Mouse (Mus musculus): Measurements from ENCODE around the gene Adamts14. TPM values are rescaled to one million over a fixed set of nuclear protein-coding genes. Genes with fewer than 3 reads are reported as not detected.
A peak's percentile ranks its signal among the peaks of the same experiment; 100 is the strongest.

Adamts14 gene
- total RNA-seq, 2 experiments from 2014 or later = 0.66 to 0.70 TPM

DNA sequence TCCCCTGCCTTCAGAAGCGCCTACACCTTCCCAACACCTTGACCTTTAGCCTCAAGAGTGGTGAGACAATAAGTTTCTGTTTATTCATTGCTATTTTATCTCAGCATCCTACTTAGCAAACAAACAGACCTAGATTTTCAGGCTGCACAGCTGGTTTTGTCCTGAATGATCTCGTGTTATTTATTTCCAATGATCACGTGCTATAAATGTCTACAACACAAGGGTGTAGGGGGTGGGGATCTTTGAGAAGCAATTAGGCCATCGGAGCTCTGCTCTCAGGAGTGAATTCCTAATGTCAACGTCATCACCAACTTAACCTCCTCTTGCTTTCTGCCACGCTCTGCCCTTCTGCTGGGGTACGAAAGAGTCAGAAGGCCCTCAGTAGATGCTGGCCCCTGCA is 113.1 kb downstream of the Adamts14 start:
- DNase-seq (ENCODE audit: low spot score in 2 of 2) = no peak
- intact Hi-C loops (cut with DNase I) = no loop called here

DNA sequence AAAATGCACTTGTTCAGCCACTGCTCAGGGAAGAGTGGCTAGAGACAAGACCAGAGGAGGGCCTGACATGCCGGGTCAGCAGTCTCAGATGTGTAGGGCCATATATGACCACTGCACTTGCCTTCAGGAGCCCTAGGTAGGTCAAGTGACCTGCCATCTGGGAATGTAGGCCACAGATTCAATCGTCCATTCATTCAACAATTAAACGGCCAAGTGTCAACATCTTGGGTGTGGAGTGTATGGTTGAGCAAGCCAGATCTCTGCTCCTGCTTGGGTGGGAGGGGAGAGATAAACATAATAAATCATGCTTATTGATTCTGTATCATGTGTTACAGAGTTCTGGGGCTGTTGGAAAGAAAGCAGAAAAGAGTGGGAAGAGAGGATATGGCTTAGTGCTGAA is 114.6 kb downstream of the Adamts14 start:
- no peak for DNase-seq (ENCODE audit: low spot score in 2 of 2)
- intact Hi-C loops (cut with DNase I) = no loop called here

DNA sequence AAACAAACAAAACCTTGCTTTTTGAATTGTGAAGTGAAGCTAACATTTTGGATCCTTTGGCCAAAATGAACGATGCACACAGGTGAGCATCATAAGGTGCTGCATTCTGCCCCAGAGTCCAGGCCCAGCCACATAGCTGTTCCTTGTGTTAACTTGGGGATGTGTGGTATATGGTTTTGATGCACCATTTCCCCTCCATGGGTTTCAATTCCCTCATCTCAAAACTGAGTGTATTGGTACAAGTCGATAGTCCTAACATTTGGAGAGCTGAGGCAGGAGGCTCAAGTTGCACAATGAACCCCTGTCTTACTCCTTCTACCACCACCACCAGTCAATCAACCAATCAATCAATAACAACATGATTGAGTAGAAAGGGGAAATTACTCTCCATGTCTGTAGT is 116.8 kb downstream of the Adamts14 start:
- intact Hi-C loops (cut with DNase I) = no loop called here
- no peak for DNase-seq (ENCODE audit: low spot score in 2 of 2)

DNA sequence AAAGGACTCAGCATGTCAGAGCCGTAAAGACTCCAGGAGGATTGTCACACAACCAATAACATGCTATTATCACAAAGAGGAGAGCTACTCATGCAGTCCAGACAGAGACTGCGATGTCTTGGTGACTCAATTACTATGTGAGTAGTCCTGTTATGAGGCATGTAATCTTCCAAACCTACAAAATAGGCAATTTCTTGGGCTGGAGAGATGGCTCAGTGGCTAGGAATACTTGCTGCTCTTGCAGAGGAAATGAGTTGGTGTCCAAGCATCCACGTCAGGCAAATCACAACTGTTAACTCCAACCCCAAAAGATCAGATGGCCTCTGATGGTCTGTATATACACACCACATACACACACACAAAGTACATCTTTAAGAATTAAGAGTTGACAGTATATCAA is 117.6 kb downstream of the Adamts14 start:
- intact Hi-C loops (cut with DNase I) = no loop called here
- no peak for DNase-seq (ENCODE audit: low spot score in 2 of 2)

DNA sequence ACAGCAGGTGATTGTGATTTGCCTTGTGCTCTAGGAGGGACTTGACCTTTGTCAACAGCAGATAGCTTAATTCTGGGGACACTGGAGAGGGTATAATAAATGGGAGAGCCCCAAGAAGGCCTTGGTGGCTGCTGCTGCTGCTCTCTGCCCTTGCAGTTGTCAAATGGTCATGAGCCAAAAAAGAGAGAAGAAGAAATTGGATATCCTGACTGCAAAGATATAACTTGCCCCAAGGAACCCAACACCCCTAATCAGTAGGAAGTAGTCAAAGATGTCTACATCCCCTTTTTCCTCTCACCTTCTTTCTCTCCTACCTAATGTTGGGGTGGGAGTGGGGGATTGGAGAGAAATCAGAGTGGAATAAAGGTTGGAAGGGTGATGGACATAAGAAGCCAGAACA is 121.1 kb downstream of the Adamts14 start:
- intact Hi-C loops (cut with DNase I) = no loop called here
- no peak for DNase-seq (ENCODE audit: low spot score in 2 of 2)

DNA sequence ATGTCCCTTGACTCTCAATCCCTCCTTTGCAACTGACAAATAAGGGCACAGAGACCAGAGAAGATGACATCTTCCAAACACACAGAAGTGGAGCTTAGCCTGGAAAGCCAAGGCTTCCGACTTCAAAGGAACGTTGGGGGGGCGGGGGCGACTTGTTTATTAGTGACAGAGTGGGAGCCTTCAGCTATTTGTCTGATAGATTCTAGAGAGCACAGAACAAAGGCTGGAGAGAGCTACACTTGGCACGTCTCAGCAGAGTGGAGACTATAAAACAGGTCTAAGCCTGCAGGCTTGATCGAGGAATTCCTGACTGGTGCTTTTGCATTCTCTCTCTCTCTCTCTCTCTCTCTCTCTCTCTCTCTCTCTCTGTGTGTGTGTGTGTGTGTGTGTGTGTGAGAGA is 122.6 kb downstream of the Adamts14 start:
- intact Hi-C loops (cut with DNase I) = no loop called here
- no peak for DNase-seq (ENCODE audit: low spot score in 2 of 2)

DNA sequence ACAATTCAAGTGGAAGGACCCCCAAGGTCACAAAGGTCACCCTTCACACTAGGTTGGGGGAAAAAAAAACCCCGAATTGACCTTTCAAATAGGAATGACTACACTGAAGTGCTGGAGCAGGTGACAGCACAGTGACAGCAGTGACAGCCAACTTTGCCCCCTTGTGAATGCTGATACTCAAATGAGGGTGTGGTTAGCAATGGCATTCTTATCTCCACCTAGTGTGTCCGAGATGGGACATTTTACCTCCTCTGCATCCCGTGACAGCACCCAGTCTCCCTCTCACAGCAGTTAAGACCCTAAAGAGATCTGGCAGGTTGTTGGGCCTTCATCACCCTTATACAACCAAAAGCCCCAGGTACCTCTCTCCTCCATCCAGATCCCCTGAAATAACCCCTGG is 123.8 kb downstream of the Adamts14 start:
- DNase-seq (ENCODE audit: low spot score in 2 of 2) = no peak
- intact Hi-C loops (cut with DNase I) = no loop called here

DNA sequence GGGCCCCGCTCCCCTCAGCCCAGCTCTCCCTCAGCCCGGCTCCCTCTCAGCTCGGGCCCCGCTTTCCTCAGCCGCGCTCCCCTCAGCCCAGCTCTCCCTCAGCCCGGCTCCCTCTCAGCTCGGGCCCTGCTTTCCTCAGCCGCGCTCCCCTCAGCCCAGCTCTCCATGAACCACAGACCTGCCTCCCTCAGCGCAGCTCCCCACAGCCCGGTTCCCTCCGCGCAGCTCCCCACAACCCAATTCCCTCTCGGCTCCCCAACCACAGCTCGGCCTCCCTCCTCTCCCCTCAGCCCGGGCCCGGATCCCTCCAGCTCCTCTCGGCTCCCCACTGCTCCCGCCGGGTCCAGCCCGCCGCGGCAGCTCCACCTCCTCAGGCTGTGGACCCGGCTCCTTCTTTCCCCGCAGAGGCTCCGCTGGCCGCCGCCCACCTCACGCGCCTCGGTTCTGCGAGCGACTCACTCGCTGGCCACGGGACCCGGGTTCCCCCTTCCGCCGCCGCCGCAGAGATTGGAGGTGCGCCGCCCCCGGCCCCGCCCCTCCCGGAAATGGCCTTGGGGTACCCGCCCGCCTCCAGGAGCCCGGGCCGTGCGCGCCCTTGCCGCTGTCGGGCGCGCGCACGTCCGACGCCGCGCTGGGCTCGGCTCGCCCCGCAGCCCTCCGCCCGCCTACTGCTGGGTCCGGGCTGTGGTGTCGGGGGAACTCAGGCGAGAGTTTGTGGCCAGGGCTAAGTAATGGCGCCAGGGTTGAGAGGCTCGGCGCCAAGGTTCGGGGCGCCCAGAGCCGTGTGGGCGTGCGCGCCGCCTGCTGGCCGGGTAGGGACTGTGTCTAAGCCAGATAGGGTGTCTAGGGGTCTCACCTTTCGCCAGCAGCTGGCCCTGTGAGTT is 125.8 kb downstream of the Adamts14 start, which contains the start of gene Sgpl1:
Gene Sgpl1 (minus strand): TSS at position 547 of the 884 bp plus-strand sequence.
- DNase-seq (ENCODE audit: low spot score in 2 of 2) = peak; percentile 89 to 91
- intact Hi-C loops (cut with DNase I) = no loop called here

Other genes with a start within 250 kb of the Adamts14 start
- gene Pcbd1, start 184.1 kb downstream of the Adamts14 start, total RNA-seq (2021) = 1 to 10 TPM; 8.6 to 9.4 TPM
- gene Sgpl1, start 125.7 kb downstream of the Adamts14 start, total RNA-seq (2021) = 10 to 100 TPM; 21.8 to 24.3 TPM
- 1 to 10 TPM; 1.3 to 2.1 TPM for gene Tbata, start 101.5 kb downstream of the Adamts14 start, total RNA-seq (2021)
- not detected for gene Prf1, start 24.4 kb upstream of the Adamts14 start, total RNA-seq (2021)
- 10 to 100 TPM; 15.0 to 15.1 TPM for gene Pald1, start 110.1 kb upstream of the Adamts14 start, total RNA-seq (2021)
- under 1 TPM; 0.25 to 0.33 TPM for gene Nodal, start 144.5 kb upstream of the Adamts14 start, total RNA-seq (2021)
- gene Eif4ebp2, start 179.2 kb upstream of the Adamts14 start, total RNA-seq (2021) = 10 to 100 TPM; 43.0 to 45.8 TPM
- gene Lrrc20, start 202.4 kb upstream of the Adamts14 start, total RNA-seq (2021) = 10 to 100 TPM; 13.0 to 13.9 TPM

Measured in left cerebral cortex, postnatal 14 days (tissue).